Mouse (Mus musculus): ENCODE data around the gene Mtfr1l. TPM values are rescaled to one million over a fixed set of nuclear protein-coding genes. Genes with fewer than 3 reads are reported as not detected.

Gene Mtfr1l
- polyA plus RNA-seq, 1 experiment from 2014 or later, result 170 TPM

- Histone ChIP-seq H3K4me2 (ENCODE audit: low read length) (no peak overlapping the region), H3K27me3 (ENCODE audit: control insufficient read depth, insufficient read depth, low read length) (no peaks in the 10 kb centered on the region), H3K27ac (replicated peaks in 1 of 2; ENCODE audit: control insufficient read depth in 1 of 2, insufficient read depth in 1 of 2, low read depth in 2 of 2, low read length in 2 of 2) (no peak overlapping the region), H3K9ac (ENCODE audit: low read length) (no peak overlapping the region), H3K4me3 (ENCODE audit: control insufficient read depth in 1 of 2, insufficient read depth in 1 of 2, low read depth in 1 of 2, low read length in 2 of 2) (no peak overlapping the region), H3K36me3 (ENCODE audit: control insufficient read depth, insufficient read depth, low read length) (0 out of 2 replicates have a peak, but pooled peaks cover 4% of the 10 kb centered on the region), H3K9me3 (ENCODE audit: control insufficient read depth, low read length) (no peaks in the 10 kb centered on the region), H3K4me1 (ENCODE audit: control insufficient read depth in 2 of 2, insufficient read depth in 2 of 2, low read length in 2 of 2) (peaks cover 5 to 12% of the 10 kb centered on the region in 2 experiments; a peak in 3 of 4 replicates)
- ATAC-seq (ENCODE audit: insufficient number of reproducible peaks, insufficient read depth, low FRiP score, low read depth), result no peak
- 67% methylated on average over 8 of the region's 8 CpGs for WGBS
These were observed 20.9 kb upstream of the Mtfr1l start for GRCm38 (mm10) chr4:134555956-134556580.

- no peak for ATAC-seq (ENCODE audit: insufficient number of reproducible peaks, insufficient read depth, low FRiP score, low read depth)
- 72% methylated on average over 1 of the region's 1 CpGs for WGBS
These were observed 18.4 kb upstream of the Mtfr1l start for GRCm38 (mm10) chr4:134553631-134554030.

GRCm38 (mm10) chr4:134551494-134552316 is 16.5 kb upstream of the Mtfr1l start, which contains the start of gene Selenon:
Selenon (minus strand) TSS chr4:134552166.
- Histone ChIP-seq H3K27ac (replicated peaks in 1 of 2; ENCODE audit: control insufficient read depth in 1 of 2, insufficient read depth in 1 of 2, low read depth in 2 of 2, low read length in 2 of 2) (peak within 1 kb of the TSS; percentile 41 to 86), H3K9ac (ENCODE audit: low read length) (peak within 1 kb of the TSS; percentile 95), H3K4me2 (ENCODE audit: low read length) (peak within 1 kb of the TSS; percentile 82), H3K4me1 (ENCODE audit: control insufficient read depth in 2 of 2, insufficient read depth in 2 of 2, low read length in 2 of 2) (peaks cover 23 to 27% of the 10 kb centered on the region in 2 experiments), H3K36me3 (ENCODE audit: control insufficient read depth, insufficient read depth, low read length) (peaks cover 28% of the 10 kb centered on the region), H3K27me3 (ENCODE audit: control insufficient read depth, insufficient read depth, low read length) (no peaks in the 10 kb centered on the region), H3K4me3 (ENCODE audit: control insufficient read depth in 1 of 2, insufficient read depth in 1 of 2, low read depth in 1 of 2, low read length in 2 of 2) (peak within 1 kb of the TSS; percentile 50 to 68), H3K9me3 (ENCODE audit: control insufficient read depth, low read length) (peaks cover 7% of the 10 kb centered on the region)
- under 1% methylated on average over 64 of the region's 67 CpGs for WGBS
- ATAC-seq (ENCODE audit: insufficient number of reproducible peaks, insufficient read depth, low FRiP score, low read depth), result peak; percentile 84

More at GRCm38 (mm10) chr4:134553631-134554030, 18.4 kb upstream of the Mtfr1l start:
- no peak overlapping the region for H3K9ac ChIP-seq (ENCODE audit: low read length)
- H3K4me3 ChIP-seq (ENCODE audit: control insufficient read depth in 1 of 2, insufficient read depth in 1 of 2, low read depth in 1 of 2, low read length in 2 of 2), result no peak overlapping the region
- H3K36me3 ChIP-seq (ENCODE audit: control insufficient read depth, insufficient read depth, low read length), result peaks cover 18% of the 10 kb centered on the region
- H3K9me3 ChIP-seq (ENCODE audit: control insufficient read depth, low read length), result peaks cover 7% of the 10 kb centered on the region
- no peak overlapping the region for H3K27ac ChIP-seq (replicated peaks in 1 of 2; ENCODE audit: control insufficient read depth in 1 of 2, insufficient read depth in 1 of 2, low read depth in 2 of 2, low read length in 2 of 2)
- no peak overlapping the region for H3K4me2 ChIP-seq (ENCODE audit: low read length)
- no peaks in the 10 kb centered on the region for H3K27me3 ChIP-seq (ENCODE audit: control insufficient read depth, insufficient read depth, low read length)
- H3K4me1 ChIP-seq (ENCODE audit: control insufficient read depth in 2 of 2, insufficient read depth in 2 of 2, low read length in 2 of 2), result peaks cover 10 to 17% of the 10 kb centered on the region in 2 experiments; a peak in 3 of 4 replicates

GRCm38 (mm10) chr4:134549899-134550298 is 14.7 kb upstream of the Mtfr1l start:
- Histone ChIP-seq H3K4me3 (ENCODE audit: control insufficient read depth in 1 of 2, insufficient read depth in 1 of 2, low read depth in 1 of 2, low read length in 2 of 2) (no peak overlapping the region), H3K4me1 (ENCODE audit: control insufficient read depth in 2 of 2, insufficient read depth in 2 of 2, low read length in 2 of 2) (peaks cover 23 to 32% of the 10 kb centered on the region in 2 experiments), H3K27ac (replicated peaks in 1 of 2; ENCODE audit: control insufficient read depth in 1 of 2, insufficient read depth in 1 of 2, low read depth in 2 of 2, low read length in 2 of 2) (no peak overlapping the region), H3K9me3 (ENCODE audit: control insufficient read depth, low read length) (peaks cover 7% of the 10 kb centered on the region), H3K4me2 (ENCODE audit: low read length) (no peak overlapping the region), H3K27me3 (ENCODE audit: control insufficient read depth, insufficient read depth, low read length) (no peaks in the 10 kb centered on the region), H3K36me3 (ENCODE audit: control insufficient read depth, insufficient read depth, low read length) (peaks cover 44% of the 10 kb centered on the region), H3K9ac (ENCODE audit: low read length) (no peak overlapping the region)
- ATAC-seq (ENCODE audit: insufficient number of reproducible peaks, insufficient read depth, low FRiP score, low read depth), result no peak
- 96% methylated on average over 8 of the region's 8 CpGs for WGBS

- Histone ChIP-seq H3K36me3 (ENCODE audit: control insufficient read depth, insufficient read depth, low read length) (peaks cover 59% of the 10 kb centered on the region), H3K27me3 (ENCODE audit: control insufficient read depth, insufficient read depth, low read length) (no peaks in the 10 kb centered on the region), H3K9me3 (ENCODE audit: control insufficient read depth, low read length) (peaks cover 7% of the 10 kb centered on the region), H3K4me2 (ENCODE audit: low read length) (no peak overlapping the region), H3K4me1 (ENCODE audit: control insufficient read depth in 2 of 2, insufficient read depth in 2 of 2, low read length in 2 of 2) (peaks cover 23 to 32% of the 10 kb centered on the region in 2 experiments), H3K9ac (ENCODE audit: low read length) (no peak overlapping the region), H3K27ac (replicated peaks in 1 of 2; ENCODE audit: control insufficient read depth in 1 of 2, insufficient read depth in 1 of 2, low read depth in 2 of 2, low read length in 2 of 2) (no peak overlapping the region), H3K4me3 (ENCODE audit: control insufficient read depth in 1 of 2, insufficient read depth in 1 of 2, low read depth in 1 of 2, low read length in 2 of 2) (no peak overlapping the region)
- ATAC-seq (ENCODE audit: insufficient number of reproducible peaks, insufficient read depth, low FRiP score, low read depth), result no peak
- 49% methylated on average over 18 of the region's 18 CpGs for WGBS
These were observed 13.2 kb upstream of the Mtfr1l start for GRCm38 (mm10) chr4:134548169-134548938.

- 61% methylated on average over 9 of the region's 9 CpGs for WGBS
- 0 out of 2 replicates have a peak overlapping the region, but pooled peaks have one; percentile 0 for H3K4me2 ChIP-seq (ENCODE audit: low read length)
- peak overlapping the region; percentile 50; the same call in 1 of the 2 replicates for H3K9ac ChIP-seq (ENCODE audit: low read length)
- ATAC-seq (ENCODE audit: insufficient number of reproducible peaks, insufficient read depth, low FRiP score, low read depth), result no peak
- H3K27ac ChIP-seq (replicated peaks in 1 of 2; ENCODE audit: control insufficient read depth in 1 of 2, insufficient read depth in 1 of 2, low read depth in 2 of 2, low read length in 2 of 2), result peak overlapping the region in 1 of 2 experiments; percentile 47; a peak in 2 of 4 replicates
- H3K27me3 ChIP-seq (ENCODE audit: control insufficient read depth, insufficient read depth, low read length), result no peaks in the 10 kb centered on the region
- H3K9me3 ChIP-seq (ENCODE audit: control insufficient read depth, low read length), result peaks cover 7% of the 10 kb centered on the region
- peaks cover 23 to 29% of the 10 kb centered on the region in 2 experiments for H3K4me1 ChIP-seq (ENCODE audit: control insufficient read depth in 2 of 2, insufficient read depth in 2 of 2, low read length in 2 of 2)
- no peak overlapping the region for H3K4me3 ChIP-seq (ENCODE audit: control insufficient read depth in 1 of 2, insufficient read depth in 1 of 2, low read depth in 1 of 2, low read length in 2 of 2)
- H3K36me3 ChIP-seq (ENCODE audit: control insufficient read depth, insufficient read depth, low read length), result peaks cover 71% of the 10 kb centered on the region
These were observed 11.9 kb upstream of the Mtfr1l start for GRCm38 (mm10) chr4:134546814-134547705.

Measured in heart, embryonic 14.5 days (tissue).